Comparison of ENCODE assay signal across 29 mouse cellular contexts in genomic region chr19:3480101-3480500, GRCm38 (mm10).
A peak's percentile ranks its signal among the peaks of the same experiment; 100 is the strongest.
DNase-seq lines count a peak whose midpoint lies in the region; ATAC-seq lines count a peak whose summit lies in the region.
"Had no signal": no experiment of that assay in that cellular context is flagged by ENCODE, and none has a peak within 500 bp of the region (broad histone marks: within the 10 kb centered on the region; RNA-seq: fewer than 3 reads in every experiment).

No protein-coding gene starts in this region.

- peaks cover 70% of the 10 kb centered on the region for H3K36me3 ChIP-seq in midbrain, embryonic 13.5 days

- peak; percentile 19 for DNase-seq in layer of hippocampus, adult 9-11 months
- no peak for DNase-seq in layer of hippocampus, adult 8-10 months (ENCODE audit: low spot score in 2 of 2)
- DNase-seq in frontal cortex, postnatal 36 days (ENCODE audit: low spot score in 2 of 2) = peak; percentile 47 to 63
- peak; percentile 44 to 88 for DNase-seq in left cerebral cortex, postnatal 25 days (ENCODE audit: low spot score in 2 of 2)
- DNase-seq in right cerebral cortex, postnatal 36 days (ENCODE audit: low spot score in 2 of 2) = peak; percentile 44 to 52
- DNase-seq in thymus, postnatal 0 days (ENCODE audit: low spot score) = no peak
- DNase-seq: adrenal gland, adult 2 months; B cell, adult 2 months; cerebellum, adult 11-12 months; cerebellum, postnatal 10 days; embryo, embryonic 11 days; gastrocnemius, postnatal 25 days; heart, postnatal 36 days; kidney, adult 2 months; lung, adult 18-20 months; lung, postnatal 10 days had no signal

- no peak overlapping the region for H3K4me3 ChIP-seq in midbrain, embryonic 13.5 days (replicated peaks)
- H3K4me3 ChIP-seq: embryonic facial prominence, embryonic 13.5 days; erythroblast, embryonic 14.5 days; forebrain, embryonic 12.5 days; heart, embryonic 15.5 days; hindbrain, embryonic 13.5 days; limb, embryonic 13.5 days; liver, embryonic 12.5 days; midbrain, embryonic 12.5 days had no signal

- no peak overlapping the region for H3K4me2 ChIP-seq in midbrain, embryonic 13.5 days (replicated peaks)
- H3K4me2 ChIP-seq: embryonic facial prominence, embryonic 13.5 days; forebrain, embryonic 12.5 days; heart, embryonic 15.5 days; hindbrain, embryonic 13.5 days; limb, embryonic 13.5 days; liver, embryonic 12.5 days; midbrain, embryonic 12.5 days had no signal

- WGBS in midbrain, embryonic 13.5 days = 87% methylated on average over 8 of the region's 8 CpGs

- no peak overlapping the region for H3K27ac ChIP-seq in midbrain, embryonic 13.5 days
- H3K27ac ChIP-seq: embryonic facial prominence, embryonic 13.5 days; forebrain, embryonic 12.5 days; heart, embryonic 15.5 days; hindbrain, embryonic 13.5 days; kidney, postnatal 0 days; limb, embryonic 13.5 days; liver, embryonic 12.5 days; midbrain, embryonic 12.5 days; stomach, postnatal 0 days had no signal

- no peak overlapping the region for H3K9ac ChIP-seq in midbrain, embryonic 13.5 days (replicated peaks)
- H3K9ac ChIP-seq: embryonic facial prominence, embryonic 13.5 days; forebrain, embryonic 12.5 days; heart, embryonic 15.5 days; hindbrain, embryonic 13.5 days; limb, embryonic 13.5 days; liver, embryonic 12.5 days; midbrain, embryonic 12.5 days had no signal

- intact Hi-C loops in left cerebral cortex, postnatal 25 days (cut with DNase I) = loop anchor here (5.0 kb wide), 1 partner anchor 97 kb away; the partner anchor contains the start of gene Ppp6r3

- no peaks in the 10 kb centered on the region for H3K4me1 ChIP-seq in midbrain, embryonic 13.5 days (replicated peaks)
- H3K4me1 ChIP-seq: embryonic facial prominence, embryonic 13.5 days; forebrain, embryonic 12.5 days; heart, embryonic 15.5 days; hindbrain, embryonic 13.5 days; limb, embryonic 13.5 days; liver, embryonic 12.5 days; midbrain, embryonic 12.5 days had no signal

- H3K9me3 ChIP-seq in midbrain, embryonic 13.5 days = no peaks in the 10 kb centered on the region
- H3K9me3 ChIP-seq: embryonic facial prominence, embryonic 13.5 days; forebrain, embryonic 12.5 days; G1E; heart, embryonic 15.5 days; hindbrain, embryonic 13.5 days; limb, embryonic 13.5 days; liver, embryonic 12.5 days; midbrain, embryonic 12.5 days had no signal

- no peaks in the 10 kb centered on the region for H3K27me3 ChIP-seq in midbrain, embryonic 13.5 days
- H3K27me3 ChIP-seq: CH12.LX; embryonic facial prominence, embryonic 13.5 days; forebrain, embryonic 12.5 days; heart, embryonic 15.5 days; hindbrain, embryonic 13.5 days; limb, embryonic 13.5 days; liver, embryonic 12.5 days; midbrain, embryonic 12.5 days had no signal

- no peak for ATAC-seq in midbrain, embryonic 13.5 days
- ATAC-seq: liver, embryonic 12.5 days had no signal

Comparison
In these comparisons a context has a peak if more than half of its experiments do, and no peak if none do; other contexts are left out.
1. DNase-seq: peak in layer of hippocampus, adult 9-11 months (single experiment), frontal cortex, postnatal 36 days (2 of 2), left cerebral cortex, postnatal 25 days (2 of 2) and right cerebral cortex, postnatal 36 days (2 of 2); none in layer of hippocampus, adult 8-10 months (0 of 2) and thymus, postnatal 0 days (single experiment).